Mouse (Mus musculus) limb, embryonic 15.5 days (tissue): ENCODE data around the gene Gm17019. TPM values are rescaled to one million over a fixed set of nuclear protein-coding genes. Genes with fewer than 3 reads are reported as not detected.
"Not testable (repeated sequence)": the region's sequence is repeated elsewhere in the genome, so short reads cannot be mapped to it uniquely, and the experiment has no call there.

Experiments used
- ATAC-seq: fragments of 200-750 bp; cut with Nextera tagmentation; 2 replicates; pipeline ENCODE4 v1.8.0; 2017; ENCODE audit warnings: low read depth, moderate TSS enrichment; ENCODE audit not compliant: insufficient number of reproducible peaks, low FRiP score, low TSS enrichment
- H3K27ac ChIP-seq: fragments of 300-500 bp; sonication (generic); 2 replicates; pipeline ENCODE4 v1.5.1; 2015; ENCODE audit warnings: moderate library complexity, mild to moderate bottlenecking, inconsistent platforms
- H3K27me3 ChIP-seq: fragments of 300-500 bp; sonication (generic); 2 replicates; pipeline ENCODE4 v1.6.1; 2015; ENCODE audit warnings: inconsistent platforms
- H3K36me3 ChIP-seq: fragments of 300-500 bp; sonication (generic); 2 replicates; pipeline ENCODE4 v1.6.1; 2015; ENCODE audit warnings: inconsistent platforms
- H3K4me1 ChIP-seq: fragments of 300-500 bp; sonication (generic); 2 replicates; pipeline ENCODE4 v1.6.1; 2015; ENCODE audit warnings: inconsistent platforms
- H3K4me2 ChIP-seq: fragments of 300-500 bp; sonication (generic); 2 replicates; pipeline ENCODE4 v1.6.1; 2015; ENCODE audit warnings: mild to moderate bottlenecking, inconsistent platforms
- H3K4me3 ChIP-seq: fragments of 300-500 bp; sonication (generic); 2 replicates; pipeline ENCODE4 v1.5.1; 2015; ENCODE audit warnings: mild to moderate bottlenecking, inconsistent platforms
- H3K9ac ChIP-seq: fragments of 300-500 bp; sonication (generic); 2 replicates; pipeline ENCODE4 v1.6.1; 2015; ENCODE audit warnings: inconsistent platforms
- H3K9me3 ChIP-seq: fragments of 300-500 bp; sonication (generic); 2 replicates; pipeline ENCODE4 v1.6.1; 2016; ENCODE audit warnings: inconsistent platforms
- WGBS: fragments of 180-500 bp; shearing (Covaris S2); methylation state at CpG from one replicate; pipeline ENCODE4 v1.1.7; 2015; 5-methylcytosine and 5-hydroxymethylcytosine counted together
- polyA plus RNA-seq: library from polyadenylated mRNA; unstranded; fragments of >200 nt; fragmentation: Nextera tagmentation; extraction: Ambion mirVana; gene quantifications from 2 replicates; pipeline ENCODE4 v1.2.1, GENCODE M21; 2015

Gm17019 gene
- not detected in 2 replicates for polyA plus RNA-seq

DNA sequence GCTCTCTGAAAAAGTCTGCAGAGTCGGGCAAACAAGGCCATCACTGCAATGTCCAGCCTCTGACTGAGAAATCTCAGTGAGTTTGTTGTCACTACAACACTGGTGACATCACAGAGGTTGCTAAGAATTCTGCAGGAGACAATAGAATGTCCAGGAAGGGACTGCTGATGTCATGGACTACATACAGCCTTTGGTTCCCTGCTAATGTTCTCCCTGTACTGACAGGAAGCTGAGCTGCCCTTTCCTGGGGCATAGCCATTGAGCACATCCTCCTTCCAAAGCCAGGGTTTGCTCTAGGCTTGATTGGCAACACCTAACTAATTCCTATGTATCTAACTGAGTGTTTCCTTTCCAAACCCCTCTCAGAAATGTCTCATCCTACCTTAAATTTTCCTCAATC is at the start of gene Gm17019:
Gm17019 (minus strand) TSS at position 101 of the 400 bp plus-strand sequence.
- not testable (repeated sequence) for H3K27ac ChIP-seq, H3K4me1 ChIP-seq, ATAC-seq, H3K4me2 ChIP-seq, H3K27me3 ChIP-seq, H3K4me3 ChIP-seq, H3K9ac ChIP-seq, H3K9me3 ChIP-seq, H3K36me3 ChIP-seq
- WGBS: 42% methylated on average over 1 of the region's 1 CpGs

DNA sequence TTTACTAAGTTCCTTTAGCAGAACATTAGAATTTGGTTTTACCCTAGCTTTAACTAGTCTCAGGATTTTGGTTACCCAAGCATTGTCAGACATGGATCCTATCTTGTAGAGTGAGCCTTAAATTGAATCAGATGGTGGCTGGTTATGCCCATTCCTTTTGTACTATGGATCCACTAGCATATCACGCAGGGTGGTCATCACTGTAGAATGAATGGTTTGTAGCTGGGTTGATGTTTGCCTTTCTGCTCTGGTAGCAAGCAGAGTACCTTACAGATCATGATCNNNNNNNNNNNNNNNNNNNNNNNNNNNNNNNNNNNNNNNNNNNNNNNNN is 29.6 kb upstream of the Gm17019 start:
- H3K9ac ChIP-seq, H3K27ac ChIP-seq, H3K4me3 ChIP-seq, H3K4me2 ChIP-seq, H3K4me1 ChIP-seq, ATAC-seq, H3K36me3 ChIP-seq, H3K9me3 ChIP-seq, H3K27me3 ChIP-seq: not testable (repeated sequence)
- 86% methylated on average over 1 of the region's 1 CpGs for WGBS

DNA sequence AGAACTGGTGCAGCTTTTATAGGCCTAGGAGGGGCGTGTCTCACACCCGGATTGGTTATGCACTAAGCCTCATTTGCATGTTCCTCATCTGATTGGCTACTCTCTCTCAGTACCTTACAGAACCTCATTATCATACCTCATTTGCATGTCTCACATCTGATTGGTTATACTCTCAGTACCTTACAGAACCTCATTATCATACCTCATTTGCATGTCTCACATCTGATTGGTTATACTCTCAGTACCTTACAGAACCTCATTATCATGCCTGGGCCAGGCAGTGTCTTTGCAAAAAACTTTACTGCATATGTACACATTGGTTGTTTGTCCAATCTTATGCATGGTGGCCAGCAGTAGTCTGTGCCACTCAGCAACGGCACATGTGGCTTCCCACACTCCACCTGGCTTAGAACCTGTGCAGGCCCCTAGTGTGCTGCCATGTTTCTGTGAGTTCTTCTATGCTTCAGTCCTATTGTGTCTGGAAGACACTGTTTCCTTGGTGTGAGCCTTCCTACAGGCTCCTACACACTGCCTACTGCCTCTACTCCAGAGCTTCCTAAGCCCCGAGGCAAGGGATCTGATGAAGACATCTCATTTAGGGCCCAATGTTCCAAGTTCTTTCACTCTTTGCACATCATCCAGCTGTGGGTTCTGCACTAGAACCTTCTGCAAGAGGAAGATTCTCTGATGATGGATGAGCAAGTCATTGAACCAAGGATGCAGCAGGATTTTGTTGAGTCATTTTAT is 29.0 kb upstream of the Gm17019 start:
- 76% methylated on average over 4 of the region's 4 CpGs for WGBS
- H3K9me3 ChIP-seq, H3K9ac ChIP-seq, H3K36me3 ChIP-seq, H3K4me1 ChIP-seq, H3K4me2 ChIP-seq, H3K4me3 ChIP-seq, H3K27ac ChIP-seq, H3K27me3 ChIP-seq: not testable (repeated sequence)
- ATAC-seq: peak; percentile 87

DNA sequence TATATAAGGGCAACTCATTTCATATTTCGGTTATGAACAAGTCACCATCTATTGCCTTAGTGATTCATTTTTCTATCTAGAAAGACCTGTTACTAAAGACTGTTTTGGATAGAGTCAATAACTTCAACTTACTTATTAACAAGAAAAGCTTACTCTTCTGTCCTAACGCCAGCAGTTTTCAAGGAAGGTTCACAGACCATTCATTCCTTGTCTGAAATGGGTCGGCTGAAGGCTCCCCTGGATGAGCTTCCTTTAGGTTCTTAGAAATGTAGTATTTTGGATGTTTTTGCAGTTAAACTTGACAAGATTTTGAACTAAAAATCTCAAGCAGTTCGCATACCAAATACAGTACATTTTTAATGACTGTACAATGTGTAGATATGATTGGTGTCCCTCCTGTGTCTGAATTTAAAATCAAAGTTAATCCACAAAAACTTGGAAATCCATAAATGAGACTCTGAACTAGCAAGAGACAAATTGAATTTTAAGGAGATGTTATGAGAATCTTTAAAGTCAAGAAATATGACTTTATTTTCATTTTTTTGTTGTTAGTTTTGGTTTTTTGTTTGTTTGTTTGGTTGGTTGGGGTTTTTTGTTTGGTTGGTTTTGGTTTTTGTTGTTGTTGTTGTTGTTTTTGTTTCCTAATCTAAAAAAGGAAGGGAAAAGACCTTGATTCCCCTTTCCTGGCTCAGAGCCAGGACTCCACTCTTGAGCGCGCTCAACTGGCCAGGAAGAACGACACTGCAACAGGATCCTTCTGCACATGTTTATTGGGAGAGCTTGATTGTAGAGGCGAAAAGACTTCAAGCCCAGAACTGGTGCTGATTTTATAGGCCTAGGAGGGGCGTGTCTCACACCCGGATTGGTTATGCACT is 21.6 kb upstream of the Gm17019 start:
- not testable (repeated sequence) for ATAC-seq
- 72% methylated on average over 10 of the region's 10 CpGs for WGBS

DNA sequence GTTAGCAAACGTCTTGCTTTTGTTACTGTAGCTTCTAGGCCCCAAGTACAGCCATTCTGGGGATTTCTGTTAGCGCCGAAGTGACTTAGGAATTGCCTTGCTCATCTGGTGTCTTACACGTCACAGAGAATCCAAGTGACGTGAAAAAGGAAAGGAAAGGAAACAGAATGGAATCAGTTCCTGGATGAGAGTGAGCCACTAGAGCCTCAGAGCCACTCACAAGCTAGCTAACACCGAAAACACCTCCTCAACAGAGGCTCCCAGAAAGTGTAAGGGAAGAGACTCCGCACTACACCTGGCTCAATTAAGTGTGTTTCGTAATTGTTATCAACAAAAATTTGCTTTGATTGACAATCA is 20.8 kb upstream of the Gm17019 start:
- not testable (repeated sequence) for H3K27me3 ChIP-seq, H3K9ac ChIP-seq, H3K4me1 ChIP-seq, H3K4me3 ChIP-seq, H3K36me3 ChIP-seq, H3K27ac ChIP-seq, H3K4me2 ChIP-seq
- ATAC-seq: peak; percentile 75; the same call in 1 of the 2 replicates
- H3K9me3 ChIP-seq: peaks cover 12% of the 10 kb centered on the region
- 73% methylated on average over 8 of the region's 8 CpGs for WGBS

More for the DNA sequence above, 21.6 kb upstream of the Gm17019 start:
- H3K27me3 ChIP-seq, H3K27ac ChIP-seq, H3K4me3 ChIP-seq, H3K36me3 ChIP-seq, H3K4me2 ChIP-seq, H3K9ac ChIP-seq, H3K4me1 ChIP-seq: not testable (repeated sequence)
- H3K9me3 ChIP-seq: peaks cover 12% of the 10 kb centered on the region

DNA sequence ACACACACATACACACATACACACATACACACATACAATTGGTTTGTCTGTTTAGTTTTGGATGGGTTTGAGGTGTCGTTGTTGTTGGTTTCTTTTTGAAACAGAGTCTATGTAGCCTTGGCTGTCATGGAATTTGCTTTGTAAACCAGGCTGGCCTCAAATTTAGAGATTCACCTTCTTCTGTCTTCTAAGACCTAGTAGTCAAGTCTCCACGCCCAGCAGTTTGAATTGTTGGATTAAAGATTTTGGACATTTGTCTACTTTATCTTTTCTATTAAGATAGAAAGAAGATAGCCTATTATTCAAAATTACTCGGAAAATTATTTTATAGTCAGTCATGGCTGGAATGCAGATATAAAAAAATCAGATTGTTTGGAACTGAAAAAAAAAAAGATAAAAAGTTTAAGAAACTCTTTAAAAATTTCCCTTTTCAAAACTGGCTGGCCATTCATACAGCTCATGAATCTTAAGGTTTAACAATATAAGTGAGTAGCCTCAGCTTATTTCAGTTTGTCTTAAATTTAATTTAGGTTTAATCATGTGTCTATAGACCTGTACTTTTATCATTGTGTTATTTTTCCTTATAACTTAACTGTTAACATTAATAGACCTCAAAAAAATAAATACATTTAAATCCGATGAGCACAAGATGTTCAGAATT is 20.3 kb upstream of the Gm17019 start:
- not testable (repeated sequence) for H3K4me2 ChIP-seq, H3K36me3 ChIP-seq, H3K27ac ChIP-seq, H3K9ac ChIP-seq, H3K4me1 ChIP-seq, H3K4me3 ChIP-seq, H3K27me3 ChIP-seq
- peak; percentile 35; the same call in 1 of the 2 replicates for ATAC-seq
- WGBS: 81% methylated on average over 4 of the region's 4 CpGs
- H3K9me3 ChIP-seq: peaks cover 12% of the 10 kb centered on the region

DNA sequence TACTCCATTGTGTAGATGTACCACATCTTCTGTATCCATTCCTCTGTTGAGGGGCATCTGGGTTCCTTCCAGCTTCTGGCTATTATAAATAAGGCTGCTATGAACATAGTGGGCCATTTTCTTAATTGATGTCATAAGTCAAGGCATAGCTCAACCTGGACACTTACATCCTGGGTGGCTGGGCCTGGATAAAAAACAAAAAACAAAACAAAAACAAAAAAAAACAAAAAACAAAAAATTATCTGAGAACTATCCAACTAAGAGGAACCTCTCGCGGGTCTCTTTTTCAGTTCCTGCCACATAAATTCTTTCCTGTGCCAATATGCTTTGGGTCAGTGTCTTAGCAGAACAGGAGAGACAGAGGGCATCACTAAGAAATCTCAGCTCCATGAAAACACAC is 18.0 kb upstream of the Gm17019 start:
- not testable (repeated sequence) for H3K36me3 ChIP-seq, ATAC-seq, H3K27me3 ChIP-seq

DNA sequence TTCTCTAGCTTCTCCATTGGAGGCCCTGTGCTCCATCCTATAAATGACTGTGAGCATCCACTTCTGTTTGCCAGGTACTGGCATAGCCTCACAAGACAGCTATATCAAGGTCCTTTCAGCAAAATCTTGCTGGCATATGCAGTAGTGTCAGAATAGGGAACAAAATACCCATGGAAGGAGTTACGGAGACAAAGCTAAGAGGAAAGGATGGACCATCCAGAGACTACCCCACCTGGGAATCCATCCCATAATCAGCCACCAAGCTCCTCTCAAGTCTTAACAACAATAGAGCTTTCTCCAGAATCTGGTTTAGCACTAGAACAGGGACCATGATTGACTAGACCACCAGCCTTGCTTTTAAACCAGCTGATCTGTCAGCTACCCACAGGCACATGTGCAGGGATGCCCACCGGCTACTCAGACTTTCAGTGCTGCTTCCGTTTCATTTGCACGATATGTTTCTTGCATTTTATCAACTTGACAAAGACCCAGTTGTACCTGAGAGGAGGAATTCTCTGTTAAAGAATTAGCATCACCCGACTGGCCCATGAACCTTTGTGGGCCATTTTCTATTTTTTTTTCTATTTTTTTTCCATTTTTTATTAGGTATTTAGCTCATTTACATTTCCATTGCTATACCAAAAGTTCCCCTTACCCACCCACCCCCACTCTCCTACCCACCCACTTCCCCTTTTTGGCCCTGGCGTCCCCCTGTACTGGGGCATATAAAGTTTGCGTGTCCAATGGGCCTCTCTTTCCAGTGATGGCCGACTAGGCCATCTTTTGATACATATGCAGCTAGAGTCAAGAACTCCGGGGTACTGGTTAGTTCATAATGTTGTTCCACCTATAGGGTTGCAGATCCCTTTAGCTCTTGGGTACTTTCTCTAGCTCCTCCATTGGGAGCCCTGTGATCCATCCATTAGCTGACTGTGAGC is 12.3 kb upstream of the Gm17019 start:
- ATAC-seq: peak; percentile 80
- not testable (repeated sequence) for H3K36me3 ChIP-seq

More for the DNA sequence above, 18.0 kb upstream of the Gm17019 start:
- not testable (repeated sequence) for H3K27ac ChIP-seq, H3K4me3 ChIP-seq, H3K4me1 ChIP-seq, H3K4me2 ChIP-seq, H3K9ac ChIP-seq
- peaks cover 12% of the 10 kb centered on the region for H3K9me3 ChIP-seq
- 68% methylated on average over 2 of the region's 2 CpGs for WGBS

DNA sequence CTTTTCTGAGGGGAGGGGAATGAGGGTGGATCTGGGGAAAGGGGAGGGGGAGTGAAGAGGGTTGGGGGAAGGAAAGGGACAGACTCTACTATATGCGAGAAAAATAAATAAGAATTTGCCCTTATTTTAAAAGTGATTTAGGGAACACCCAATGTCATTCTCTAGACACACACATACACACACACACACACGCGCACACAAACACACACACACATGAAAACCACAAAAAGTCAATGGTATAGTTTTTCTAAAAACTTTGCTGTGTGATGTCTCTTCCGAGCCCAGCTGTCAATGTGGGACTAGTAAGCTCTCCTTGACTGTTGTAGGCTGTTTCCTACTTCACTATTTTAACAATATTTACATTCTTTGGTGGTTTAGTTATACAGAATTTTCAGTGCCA is 8.0 kb upstream of the Gm17019 start:
- not testable (repeated sequence) for H3K36me3 ChIP-seq, H3K27me3 ChIP-seq, H3K4me2 ChIP-seq, H3K4me3 ChIP-seq, ATAC-seq, H3K9ac ChIP-seq, H3K27ac ChIP-seq, H3K4me1 ChIP-seq, H3K9me3 ChIP-seq
- 62% methylated on average over 3 of the region's 4 CpGs for WGBS

More for the DNA sequence above, 12.3 kb upstream of the Gm17019 start:
- H3K4me2 ChIP-seq, H3K4me1 ChIP-seq, H3K27me3 ChIP-seq, H3K4me3 ChIP-seq, H3K9me3 ChIP-seq, H3K27ac ChIP-seq, H3K9ac ChIP-seq: not testable (repeated sequence)
- WGBS: 81% methylated on average over 9 of the region's 9 CpGs

DNA sequence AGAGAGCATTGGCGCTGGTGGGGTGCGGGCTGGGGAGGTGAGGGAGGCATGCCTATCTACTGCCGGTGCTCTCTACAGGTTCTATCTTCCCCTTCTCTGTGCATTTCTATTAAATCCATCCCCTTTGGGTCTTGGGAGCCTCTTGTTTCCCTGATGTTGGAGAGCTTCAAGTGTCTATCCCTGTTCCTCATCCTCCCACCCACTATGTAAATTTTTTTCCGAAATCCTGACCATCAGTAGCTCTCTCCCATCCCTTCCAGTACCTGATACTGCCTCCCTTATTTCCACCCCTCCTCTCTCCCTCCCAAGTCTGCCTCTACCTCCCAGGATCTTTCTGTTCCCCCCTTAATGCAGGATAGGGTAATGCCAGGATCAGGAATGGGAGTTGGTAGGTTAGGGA is 7.2 kb upstream of the Gm17019 start:
- not testable (repeated sequence) for H3K4me2 ChIP-seq, H3K4me3 ChIP-seq, H3K9ac ChIP-seq, H3K27ac ChIP-seq, H3K4me1 ChIP-seq, H3K36me3 ChIP-seq, H3K9me3 ChIP-seq, H3K27me3 ChIP-seq
- WGBS: 83% methylated on average over 4 of the region's 4 CpGs
- ATAC-seq: peak; percentile 98

DNA sequence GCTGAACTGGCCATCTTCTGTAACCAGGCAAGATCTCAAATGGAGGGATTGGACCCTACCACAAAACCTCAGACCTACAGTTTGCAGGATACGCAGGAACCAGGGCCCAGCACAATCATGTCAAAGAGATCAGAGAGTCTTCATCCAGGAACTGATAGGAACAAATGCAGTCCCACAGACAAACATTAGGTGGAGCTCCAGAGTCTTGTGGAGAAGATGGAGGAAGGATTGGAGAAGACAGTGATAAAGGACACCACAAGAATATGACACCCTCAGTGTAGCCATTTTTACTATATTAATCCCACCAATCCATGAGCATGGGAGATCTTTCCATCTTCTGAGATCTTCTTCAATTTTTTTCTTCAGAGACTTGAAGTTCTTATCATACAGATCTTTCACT is 8.5 kb downstream of the Gm17019 start:
- H3K4me1 ChIP-seq, H3K27me3 ChIP-seq, H3K4me2 ChIP-seq, H3K4me3 ChIP-seq, H3K36me3 ChIP-seq, H3K27ac ChIP-seq, H3K9me3 ChIP-seq, ATAC-seq, H3K9ac ChIP-seq: not testable (repeated sequence)
- WGBS: 90% methylated on average over 1 of the region's 1 CpGs
